Mouse (Mus musculus): ENCODE measurements around the gene Gm960.
"Not testable (repeated sequence)": the region's sequence is repeated elsewhere in the genome, so short reads cannot be mapped to it uniquely, and the experiment has no call there.

Gm960 gene

DNA sequence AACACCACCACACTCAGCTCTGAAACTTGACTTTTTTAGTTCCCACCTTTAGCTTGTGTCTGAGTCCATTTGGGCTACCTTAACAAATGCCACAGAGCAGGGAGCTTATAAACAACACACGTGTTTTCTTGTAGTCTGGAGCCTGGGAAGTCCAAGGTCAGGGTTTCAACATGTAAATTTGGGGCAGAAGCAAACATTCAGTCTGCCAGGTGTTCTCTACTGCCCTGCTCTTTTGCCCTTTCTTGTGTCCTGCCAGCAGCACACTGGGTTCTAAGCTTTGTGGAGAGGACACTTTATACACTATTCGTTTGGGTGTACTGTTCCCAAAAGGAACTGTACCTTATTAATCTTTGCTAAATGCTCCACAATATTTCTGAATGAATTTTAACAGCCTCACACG lies 110.0 kb downstream of the Gm960 start:
- no peak for DNase-seq (ENCODE audit: low spot score)

DNA sequence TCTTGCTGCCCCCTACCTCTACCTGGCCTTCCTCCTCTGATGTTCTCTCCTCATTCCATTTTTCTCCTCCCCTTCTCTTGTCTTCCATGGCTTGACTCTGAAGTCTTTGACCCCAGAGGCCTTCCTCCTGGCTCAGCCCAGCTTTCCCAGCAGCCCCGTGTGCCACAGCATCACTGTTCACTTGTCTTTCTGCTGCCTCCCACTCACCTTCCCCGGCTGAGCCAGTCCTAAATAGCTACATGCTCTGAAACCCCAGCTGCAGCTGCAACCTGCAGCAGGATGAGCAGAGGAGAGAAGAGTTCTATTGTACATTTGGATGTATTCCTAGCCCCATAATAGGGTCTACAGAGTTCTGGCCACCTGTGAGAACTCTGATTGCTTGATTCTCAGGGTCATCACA lies 111.0 kb downstream of the Gm960 start:
- no peak for DNase-seq (ENCODE audit: low spot score)

DNA sequence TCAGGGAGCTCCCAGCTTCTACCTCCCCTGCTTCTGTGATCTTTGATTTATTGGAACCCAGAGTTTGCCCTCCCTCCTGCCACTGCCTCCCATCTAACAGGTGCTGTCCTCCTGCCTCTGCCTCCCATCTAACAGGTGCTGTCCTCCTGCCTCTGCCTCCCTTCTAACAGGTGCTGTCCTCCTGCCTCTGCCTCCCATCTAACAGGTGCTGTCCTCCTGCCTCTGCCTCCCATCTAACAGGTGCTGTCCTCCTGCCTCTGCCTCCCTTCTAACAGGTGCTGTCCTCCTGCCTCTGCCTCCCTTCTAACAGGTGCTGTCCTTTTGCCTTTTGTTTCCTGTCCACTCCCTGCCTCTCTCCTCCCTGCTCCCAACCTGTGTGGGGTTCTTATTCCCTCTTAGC lies 111.7 kb downstream of the Gm960 start:
- not testable (repeated sequence) for DNase-seq (ENCODE audit: low spot score)

DNA sequence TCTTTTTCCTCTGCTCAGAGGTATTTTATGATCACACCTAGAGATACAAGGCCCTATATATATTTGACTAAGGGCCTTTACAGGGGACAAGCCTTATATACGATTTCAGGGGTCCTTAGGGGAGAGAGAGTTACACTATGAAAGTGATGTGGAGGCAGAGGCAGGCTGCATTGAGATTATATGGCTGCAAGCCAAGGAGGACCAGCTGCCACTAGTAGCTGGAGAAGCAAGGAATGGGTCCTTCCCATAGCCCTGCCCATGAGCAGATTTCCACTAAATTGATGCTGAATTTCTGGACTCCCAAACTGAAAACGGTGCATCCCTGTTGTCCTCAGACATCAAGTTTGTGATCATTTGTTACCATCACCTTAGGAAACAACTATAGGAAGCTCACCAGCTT lies 114.6 kb downstream of the Gm960 start:
- no peak for DNase-seq (ENCODE audit: low spot score)

DNA sequence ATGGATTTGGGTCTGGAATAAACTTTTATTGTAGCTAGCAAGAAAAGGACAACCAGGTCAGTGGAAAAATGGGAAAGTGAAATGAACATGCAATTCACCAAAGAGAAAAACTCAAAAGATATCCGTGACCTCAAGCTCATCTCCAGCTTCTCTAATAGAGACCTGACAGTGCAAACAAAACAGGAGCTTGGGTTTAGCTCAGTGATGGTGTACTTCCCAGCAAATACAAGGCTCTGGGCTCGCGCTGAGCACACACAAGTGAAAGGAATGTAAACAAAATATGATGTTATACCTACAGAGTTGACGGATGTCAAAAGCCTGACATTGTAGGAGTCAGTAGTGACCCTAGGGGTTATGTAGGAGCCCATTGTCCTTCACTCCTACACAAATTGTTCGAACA lies 119.2 kb downstream of the Gm960 start:
- no peak for DNase-seq (ENCODE audit: low spot score)

DNA sequence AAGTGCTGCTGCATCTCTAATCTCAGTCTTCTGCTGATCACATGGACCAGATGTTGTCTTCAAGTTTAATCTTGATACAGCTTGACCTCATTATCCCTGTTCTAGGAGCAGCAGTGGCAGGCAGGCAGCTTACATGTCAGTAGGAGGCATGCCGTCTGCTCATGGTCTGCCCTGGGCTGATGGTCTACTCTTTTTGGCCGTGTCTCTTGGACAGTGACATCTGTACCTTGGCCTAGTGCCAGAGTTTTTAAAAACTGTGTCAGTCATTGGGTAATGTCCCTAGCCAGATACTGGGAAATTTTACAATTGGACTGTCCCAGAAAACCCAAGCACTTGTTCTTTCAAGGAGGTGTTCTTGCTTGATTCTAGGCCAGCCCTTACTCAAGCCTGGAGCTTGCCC lies 119.7 kb downstream of the Gm960 start:
- DNase-seq (ENCODE audit: low spot score): no peak
